Mouse (Mus musculus) monocyte, adult 2 months (primary cell): ENCODE data around the gene Stfa2l1.
"Not testable (repeated sequence)": the region's sequence is repeated elsewhere in the genome, so short reads cannot be mapped to it uniquely, and the experiment has no call there.

ENCODE experiments used
- DNase-seq, 2 experiments: peaks; one replicate each; pipeline ENCODE4 v3.0.0; 2022; ENCODE audit warnings: low spot score in 2 of 2, low read depth in 1 of 2

Stfa2l1 gene

GRCm38 (mm10) chr16:36156402-36156975 is at the start of gene Stfa2l1:
Gene Stfa2l1, plus strand, starts transcription at chr16:36156811.
- no peak for DNase-seq

GRCm38 (mm10) chr16:36111486-36111885 is 45.1 kb upstream of the Stfa2l1 start:
- not testable (repeated sequence) for DNase-seq

GRCm38 (mm10) chr16:36115751-36116150 is 40.9 kb upstream of the Stfa2l1 start:
- DNase-seq = not testable (repeated sequence)

- no peak for DNase-seq
These were observed 28.5 kb upstream of the Stfa2l1 start for GRCm38 (mm10) chr16:36128092-36128491.

- DNase-seq = no peak
These were observed 25.5 kb upstream of the Stfa2l1 start, which contains the start of gene Csta1 for GRCm38 (mm10) chr16:36131141-36131540. Gene Csta1, minus strand, starts transcription at chr16:36131241.

GRCm38 (mm10) chr16:36138201-36138600 is 18.4 kb upstream of the Stfa2l1 start:
- no peak for DNase-seq

GRCm38 (mm10) chr16:36167841-36168240 is 11.2 kb downstream of the Stfa2l1 start:
- not testable (repeated sequence) for DNase-seq

- no peak for DNase-seq
These were observed 19.5 kb downstream of the Stfa2l1 start for GRCm38 (mm10) chr16:36176108-36176507.

GRCm38 (mm10) chr16:36179910-36180309 is 23.3 kb downstream of the Stfa2l1 start:
- DNase-seq = no peak

- not testable (repeated sequence) for DNase-seq
These were observed 27.3 kb downstream of the Stfa2l1 start, which contains the start of gene Gm5483 for GRCm38 (mm10) chr16:36183912-36184311. Gene Gm5483, plus strand, starts transcription at chr16:36184212.

- DNase-seq = no peak
These were observed 42.6 kb downstream of the Stfa2l1 start for GRCm38 (mm10) chr16:36199226-36199625.

GRCm38 (mm10) chr16:36203846-36204245 is 47.2 kb downstream of the Stfa2l1 start:
- DNase-seq = no peak

GRCm38 (mm10) chr16:36205684-36206083 is 49.1 kb downstream of the Stfa2l1 start:
- not testable (repeated sequence) for DNase-seq

- no peak for DNase-seq
These were observed 53.4 kb downstream of the Stfa2l1 start, which contains the start of gene Gm5416 for GRCm38 (mm10) chr16:36209967-36210453. Gene Gm5416, plus strand, starts transcription at chr16:36210403.
